Mouse (Mus musculus) spleen, adult 2 months (tissue): ENCODE results near the gene E130308A19Rik.

Experiments used
- CTCF ChIP-seq: fragments of 200-500 bp; IDR thresholded peaks from 2 replicates; pipeline ENCODE4 v1.5.1; 2011; ENCODE audit warnings: mild to moderate bottlenecking, inconsistent platforms; ENCODE audit not compliant: insufficient read depth, insufficient read length, insufficient replicate concordance; ENCODE audit errors: extremely low read depth
- POLR2A ChIP-seq: fragments of 200-500 bp; IDR thresholded peaks from 2 replicates; pipeline ENCODE4 v1.6.1; 2011; ENCODE audit warnings: low read depth, low read length, inconsistent platforms

DNA sequence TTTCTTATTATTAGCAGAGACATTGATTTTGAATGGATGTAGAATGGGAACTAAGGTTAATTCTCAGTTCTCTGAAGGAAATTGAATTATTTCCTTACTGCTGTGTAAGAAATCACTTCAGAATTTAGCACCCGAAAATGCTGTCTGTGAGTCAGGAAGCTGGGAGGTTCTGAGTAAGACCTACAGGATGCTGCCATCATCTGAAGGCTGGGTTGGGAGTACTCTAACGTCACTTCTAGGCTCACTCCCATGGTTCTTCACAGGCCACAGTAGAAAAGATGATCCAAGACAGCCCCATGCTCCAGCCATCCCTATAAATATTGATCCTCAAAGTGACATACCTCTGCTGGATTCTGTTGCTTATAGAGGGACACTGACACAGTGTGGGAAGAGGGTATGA, 181.5 kb downstream of the E130308A19Rik start:
- TF ChIP-seq POLR2A: no peak
- TF ChIP-seq CTCF: no peak
